Mouse (Mus musculus) testis, adult 2 months (tissue): ENCODE data around the gene Ogn. TPM values are rescaled to one million over a fixed set of nuclear protein-coding genes. Genes with fewer than 3 reads are reported as not detected.

Source experiments
- H3K27ac ChIP-seq: fragments of 200-500 bp; 2 replicates; pipeline ENCODE4 v1.5.1; 2012; ENCODE audit warnings: low read depth, low read length; ENCODE audit not compliant: control insufficient read depth, insufficient read depth
- H3K27me3 ChIP-seq: fragments of 200-500 bp; 2 replicates; pipeline ENCODE4 v1.6.1; 2012; ENCODE audit warnings: mild to moderate bottlenecking, low read length, moderate library complexity; ENCODE audit not compliant: control insufficient read depth, insufficient read depth
- H3K36me3 ChIP-seq: fragments of 200-500 bp; 2 replicates; pipeline ENCODE4 v1.6.1; 2012; ENCODE audit warnings: mild to moderate bottlenecking, low read length; ENCODE audit not compliant: control insufficient read depth, insufficient read depth
- H3K4me1 ChIP-seq: fragments of 200-500 bp; 2 replicates; pipeline ENCODE4 v1.6.1; 2012; ENCODE audit warnings: low read length; ENCODE audit not compliant: control insufficient read depth, insufficient read depth
- H3K4me3 ChIP-seq: fragments of 200-500 bp; 2 replicates; pipeline ENCODE4 v1.5.1; 2012; ENCODE audit warnings: low read depth, mild to moderate bottlenecking, low read length, moderate library complexity, mixed read lengths; ENCODE audit not compliant: control insufficient read depth
- CTCF ChIP-seq: fragments of 200-500 bp; IDR thresholded peaks from 2 replicates; pipeline ENCODE4 v1.5.1; 2012; ENCODE audit warnings: low read depth, mild to moderate bottlenecking, inconsistent platforms, low read length, moderate library complexity; ENCODE audit not compliant: control insufficient read depth, insufficient read depth, insufficient replicate concordance
- POLR2A ChIP-seq: fragments of 200-500 bp; IDR thresholded peaks from 2 replicates; pipeline ENCODE4 v1.6.1; 2012; ENCODE audit warnings: low read depth, mild to moderate bottlenecking, inconsistent platforms, low read length, moderate library complexity; ENCODE audit not compliant: control insufficient read depth
- polyA plus RNA-seq: library from polyadenylated mRNA; depleted of rRNA; stranded (reverse); fragments of >200 nt; gene quantifications from 2 replicates; pipeline ENCODE4 v1.2.3, GENCODE M21; 2012; rRNA removed

Ogn gene
- 1.7 and 2.6 TPM in 2 replicates for polyA plus RNA-seq

GRCm38 (mm10) chr13:49607714-49608113 lies at the start of gene Ogn:
Gene Ogn (plus strand): TSS chr13:49608046.
- H3K4me1 ChIP-seq = no peaks in the 10 kb centered on the region
- no peaks in the 10 kb centered on the region for H3K36me3 ChIP-seq
- H3K27ac ChIP-seq = no peak within 1 kb of the TSS
- no peak for TF ChIP-seq CTCF
- no peak for TF ChIP-seq POLR2A
- no peaks in the 10 kb centered on the region for H3K27me3 ChIP-seq
- no peak within 1 kb of the TSS for H3K4me3 ChIP-seq

- H3K27ac ChIP-seq = no peak overlapping the region
- H3K36me3 ChIP-seq = no peaks in the 10 kb centered on the region
- peak; percentile 33; the same call in 1 of the 2 replicates for TF ChIP-seq CTCF
- no peak for TF ChIP-seq POLR2A
- no peaks in the 10 kb centered on the region for H3K4me1 ChIP-seq
- no peaks in the 10 kb centered on the region for H3K27me3 ChIP-seq
- no peak overlapping the region for H3K4me3 ChIP-seq
Measured at GRCm38 (mm10) chr13:49559185-49559584, 48.7 kb upstream of the Ogn start.

GRCm38 (mm10) chr13:49560886-49561285 lies 47.0 kb upstream of the Ogn start:
- Histone ChIP-seq H3K4me3 (no peak overlapping the region), H3K27ac (no peak overlapping the region), H3K36me3 (no peaks in the 10 kb centered on the region), H3K27me3 (no peaks in the 10 kb centered on the region), H3K4me1 (no peaks in the 10 kb centered on the region)
- TF ChIP-seq CTCF = no peak
- no peak for TF ChIP-seq POLR2A

- no peaks in the 10 kb centered on the region for H3K36me3 ChIP-seq
- no peaks in the 10 kb centered on the region for H3K27me3 ChIP-seq
- no peak overlapping the region for H3K27ac ChIP-seq
- H3K4me3 ChIP-seq = no peak overlapping the region
- TF ChIP-seq CTCF (no peak), POLR2A (no peak)
- H3K4me1 ChIP-seq = no peaks in the 10 kb centered on the region
Measured at GRCm38 (mm10) chr13:49564347-49564746, 43.5 kb upstream of the Ogn start.

- Histone ChIP-seq H3K36me3 (no peaks in the 10 kb centered on the region), H3K4me3 (no peak overlapping the region), H3K27me3 (no peaks in the 10 kb centered on the region), H3K27ac (no peak overlapping the region), H3K4me1 (no peaks in the 10 kb centered on the region)
- TF ChIP-seq CTCF = no peak
- TF ChIP-seq POLR2A = no peak
Measured at GRCm38 (mm10) chr13:49570371-49570770, 37.5 kb upstream of the Ogn start.

GRCm38 (mm10) chr13:49571418-49571817 lies 36.4 kb upstream of the Ogn start:
- Histone ChIP-seq H3K4me3 (no peak overlapping the region), H3K36me3 (no peaks in the 10 kb centered on the region), H3K27ac (no peak overlapping the region), H3K27me3 (no peaks in the 10 kb centered on the region), H3K4me1 (no peaks in the 10 kb centered on the region)
- no peak for TF ChIP-seq CTCF
- no peak for TF ChIP-seq POLR2A

GRCm38 (mm10) chr13:49581541-49582530 lies 26.0 kb upstream of the Ogn start, which contains the start of gene Omd:
Gene Omd (plus strand): TSS chr13:49582462.
- Histone ChIP-seq H3K27ac (no peak within 1 kb of the TSS), H3K27me3 (no peaks in the 10 kb centered on the region), H3K4me1 (no peaks in the 10 kb centered on the region), H3K36me3 (no peaks in the 10 kb centered on the region), H3K4me3 (no peak within 1 kb of the TSS)
- no peak for TF ChIP-seq POLR2A
- no peak for TF ChIP-seq CTCF
